Mouse (Mus musculus) v-Abl transformed pro-B cells (cell line): Measurements from ENCODE around the gene Kcnf1.

Source experiments
- in situ Hi-C, 2 experiments: fragments of 400-800 bp; cut with MboI; formaldehyde crosslinking; loops; one replicate each; pipeline ENCODE4 v1.15.1; 2025; ENCODE audit not compliant: unreplicated experiment in 2 of 2

Gene Kcnf1

GRCm38 (mm10) chr12:17176757-17177092 lies at the start of gene Kcnf1:
Gene Kcnf1 (minus strand): TSS chr12:17176888.
- in situ Hi-C loops, result no loop called here

- in situ Hi-C loops, result loop anchor here (10.0 kb wide), 1 partner anchor 190 kb away; no protein-coding TSS in a partner anchor
Measured at GRCm38 (mm10) chr12:17225012-17225411, 48.3 kb upstream of the Kcnf1 start.

- in situ Hi-C loops, result loop anchor here (10.0 kb wide), 1 partner anchor 188 kb away; no protein-coding TSS in a partner anchor
Measured at GRCm38 (mm10) chr12:17223050-17223449, 46.4 kb upstream of the Kcnf1 start.

- in situ Hi-C loops, result loop anchor here (10.0 kb wide), 1 partner anchor 187 kb away; no protein-coding TSS in a partner anchor
Measured at GRCm38 (mm10) chr12:17221891-17222428, 45.3 kb upstream of the Kcnf1 start.

GRCm38 (mm10) chr12:17220631-17221030 lies 43.9 kb upstream of the Kcnf1 start:
- in situ Hi-C loops, result loop anchor here (10.0 kb wide), 1 partner anchor 186 kb away; no protein-coding TSS in a partner anchor

GRCm38 (mm10) chr12:17219107-17219506 lies 42.4 kb upstream of the Kcnf1 start:
- in situ Hi-C loops, result no loop called here

GRCm38 (mm10) chr12:17218390-17218789 lies 41.7 kb upstream of the Kcnf1 start:
- in situ Hi-C loops, result no loop called here

- in situ Hi-C loops, result no loop called here
Measured at GRCm38 (mm10) chr12:17215751-17216150, 39.1 kb upstream of the Kcnf1 start.

GRCm38 (mm10) chr12:17202492-17203322 lies 26.0 kb upstream of the Kcnf1 start:
- in situ Hi-C loops, result no loop called here

- in situ Hi-C loops, result no loop called here
Measured at GRCm38 (mm10) chr12:17198621-17199020, 21.9 kb upstream of the Kcnf1 start.

GRCm38 (mm10) chr12:17194140-17194539 lies 17.5 kb upstream of the Kcnf1 start:
- in situ Hi-C loops, result no loop called here

GRCm38 (mm10) chr12:17193311-17193710 lies 16.6 kb upstream of the Kcnf1 start:
- in situ Hi-C loops, result no loop called here

GRCm38 (mm10) chr12:17192887-17193286 lies 16.2 kb upstream of the Kcnf1 start:
- in situ Hi-C loops, result no loop called here

- in situ Hi-C loops, result no loop called here
Measured at GRCm38 (mm10) chr12:17184303-17184775, 7.7 kb upstream of the Kcnf1 start.

GRCm38 (mm10) chr12:17183788-17184187 lies 7.1 kb upstream of the Kcnf1 start:
- in situ Hi-C loops, result no loop called here

- in situ Hi-C loops, result no loop called here
Measured at GRCm38 (mm10) chr12:17176041-17176756, 489 bp downstream of the Kcnf1 start.

- in situ Hi-C loops, result no loop called here
Measured at GRCm38 (mm10) chr12:17175531-17175951, 1.1 kb downstream of the Kcnf1 start.

- in situ Hi-C loops, result no loop called here
Measured at GRCm38 (mm10) chr12:17175124-17175523, 1.6 kb downstream of the Kcnf1 start.

- in situ Hi-C loops, result no loop called here
Measured at GRCm38 (mm10) chr12:17174134-17174893, 2.4 kb downstream of the Kcnf1 start.

GRCm38 (mm10) chr12:17170406-17170805 lies 6.3 kb downstream of the Kcnf1 start:
- in situ Hi-C loops, result no loop called here
